Comparison of ENCODE assay signal across 11 mouse cellular contexts in genomic region chr1:135755287-135755686, GRCm38 (mm10). TPM values are rescaled to one million over a fixed set of nuclear protein-coding genes. Genes with fewer than 3 reads are reported as not detected.
DNase-seq lines count a peak whose midpoint lies in the region; ATAC-seq lines count a peak whose summit lies in the region.
"Had no signal": no experiment of that assay in that cellular context is flagged by ENCODE, and none has a peak within 500 bp of the region (broad histone marks: within the 10 kb centered on the region; RNA-seq: fewer than 3 reads in every experiment).

No protein-coding gene starts in this region.

- H3K27ac ChIP-seq in lung, embryonic 15.5 days, result peak overlapping the region; percentile 32
- H3K27ac ChIP-seq: hindbrain, embryonic 12.5 days; macrophage had no signal

- H3K4me1 ChIP-seq in lung, embryonic 15.5 days, result peaks cover 19% of the 10 kb centered on the region; the same call in 1 of the 2 replicates
- H3K4me1 ChIP-seq: hindbrain, embryonic 12.5 days had no signal

- ATAC-seq in lung, embryonic 15.5 days (ENCODE audit: borderline replicate concordance, extremely low read depth, low FRiP score, low TSS enrichment), result peak; percentile 37; the same call in 1 of the 2 replicates
- ATAC-seq in cerebellum, adult (ENCODE audit: insufficient number of reproducible peaks, low FRiP score, low TSS enrichment), result no peak

- H3K4me3 ChIP-seq in lung, embryonic 15.5 days, result no peak overlapping the region
- H3K4me3 ChIP-seq: hindbrain, embryonic 12.5 days had no signal

- peak; percentile 47 to 75 for DNase-seq in urinary bladder, postnatal 36 days (ENCODE audit: low spot score in 2 of 2)
- DNase-seq in urinary bladder, adult 2 months (ENCODE audit: low spot score), result no peak
- DNase-seq in gastrocnemius, postnatal 14 days, result peak; percentile 69
- DNase-seq in thymus, postnatal 0 days (ENCODE audit: low spot score), result no peak
- no peak for DNase-seq in thymus, adult 18-20 months
- DNase-seq: cerebellum, postnatal 25 days; kidney, postnatal 36 days had no signal

- no peaks in the 10 kb centered on the region for H3K9me3 ChIP-seq in lung, embryonic 15.5 days
- H3K9me3 ChIP-seq: hindbrain, embryonic 12.5 days had no signal

- H3K27me3 ChIP-seq in lung, embryonic 15.5 days, result no peaks in the 10 kb centered on the region
- H3K27me3 ChIP-seq: hindbrain, embryonic 12.5 days had no signal

- 42% methylated on average over 9 of the region's 9 CpGs for WGBS in lung, embryonic 15.5 days

- intact Hi-C loops in gastrocnemius, postnatal 14 days (cut with DNase I; ENCODE audit: low total_unique reads), result loop anchor here (2.0 kb wide), 1 partner anchor 26 kb away; no protein-coding TSS in a partner anchor

- no peak overlapping the region for H3K4me2 ChIP-seq in lung, embryonic 15.5 days
- H3K4me2 ChIP-seq: hindbrain, embryonic 12.5 days had no signal

- peaks cover 16% of the 10 kb centered on the region for H3K36me3 ChIP-seq in lung, embryonic 15.5 days
- H3K36me3 ChIP-seq: hindbrain, embryonic 12.5 days had no signal

- no peak overlapping the region for H3K9ac ChIP-seq in lung, embryonic 15.5 days
- H3K9ac ChIP-seq: hindbrain, embryonic 12.5 days had no signal

RNA-seq across cellular contexts. Expression of gene Phlda3, which starts 10.6 kb away (rescaled TPM):
- 124 and 138 TPM in 2 replicates for polyA plus RNA-seq in urinary bladder, adult 2 months (2012; rRNA removed)
- total RNA-seq in gastrocnemius, postnatal 14 days (2021), result 10 to 100 TPM; 25.4 to 39.5 TPM
- polyA plus RNA-seq in lung, embryonic 15.5 days (2015; fragmentation: Nextera tagmentation; extraction: Ambion mirVana), result 79.9 and 80.0 TPM in 2 replicates
- polyA plus RNA-seq in thymus, postnatal 0 days (2015; fragmentation: Nextera tagmentation; extraction: Ambion mirVana), result 46.0 and 46.5 TPM in 2 replicates

RNA-seq across cellular contexts. Expression of gene Tnni1, which starts 23.9 kb away (rescaled TPM):
- 1.1 and 1.2 TPM in 2 replicates for polyA plus RNA-seq in urinary bladder, adult 2 months (2012; rRNA removed)
- 100 to 1,000 TPM; 204 to 373 TPM for total RNA-seq in gastrocnemius, postnatal 14 days (2021)
- polyA plus RNA-seq in lung, embryonic 15.5 days (2015; fragmentation: Nextera tagmentation; extraction: Ambion mirVana), result 97.5 and 117 TPM in 2 replicates
- 7.5 and 7.9 TPM in 2 replicates for polyA plus RNA-seq in thymus, postnatal 0 days (2015; fragmentation: Nextera tagmentation; extraction: Ambion mirVana)
- polyA plus RNA-seq: macrophage had no signal

RNA-seq across cellular contexts. Expression of gene Csrp1, which starts 35.4 kb away (rescaled TPM):
- 3,856 and 5,107 TPM in 2 replicates for polyA plus RNA-seq in urinary bladder, adult 2 months (2012; rRNA removed)
- 10 to 100 TPM; 40.6 to 53.4 TPM for total RNA-seq in gastrocnemius, postnatal 14 days (2021)
- polyA plus RNA-seq in lung, embryonic 15.5 days (2015; fragmentation: Nextera tagmentation; extraction: Ambion mirVana), result 275 and 280 TPM in 2 replicates
- 162 and 178 TPM in 2 replicates for polyA plus RNA-seq in thymus, postnatal 0 days (2015; fragmentation: Nextera tagmentation; extraction: Ambion mirVana)

Comparison
In these comparisons a context has a peak if more than half of its experiments do, and no peak if none do; other contexts are left out.
1. DNase-seq: peak in urinary bladder, postnatal 36 days (2 of 2) and gastrocnemius, postnatal 14 days (single experiment); none in urinary bladder, adult 2 months (single experiment), thymus, postnatal 0 days (single experiment) and thymus, adult 18-20 months (0 of 2).
2. RNA of gene Tnni1, which starts 23.9 kb away (polyA plus RNA-seq): 97.5 to 117 TPM in lung, embryonic 15.5 days; 7.5 to 7.9 TPM in thymus, postnatal 0 days and 1.1 to 1.2 TPM in urinary bladder, adult 2 months; every median in the first group is over 10 times any median in the second.
3. RNA of gene Csrp1, which starts 35.4 kb away (polyA plus RNA-seq): 3,856 to 5,107 TPM in urinary bladder, adult 2 months; 275 to 280 TPM in lung, embryonic 15.5 days and 162 to 178 TPM in thymus, postnatal 0 days; every median in the first group is over 10 times any median in the second.